Mouse (Mus musculus): ENCODE data around the gene Camsap2.

The Camsap2 gene

GRCm38 (mm10) chr1:136220037-136220871 is 125.7 kb downstream of the Camsap2 start:
- no peak for DNase-seq
